Mouse (Mus musculus) heart, embryonic 16.5 days (tissue): Measurements from ENCODE around the gene Llcfc1. TPM values are rescaled to one million over a fixed set of nuclear protein-coding genes. Genes with fewer than 3 reads are reported as not detected.

Source experiments
- ATAC-seq: fragments of 200-750 bp; cut with Nextera tagmentation; replicated peaks from 2 replicates; pipeline ENCODE4 v1.8.0; 2017; ENCODE audit warnings: moderate number of reproducible peaks; ENCODE audit not compliant: insufficient read depth, low FRiP score; ENCODE audit errors: extremely low read depth
- H3K27ac ChIP-seq: fragments of 300-500 bp; sonication (generic); 2 replicates; pipeline ENCODE4 v1.5.1; 2014; ENCODE audit warnings: mild to moderate bottlenecking, low read length, control low read depth, moderate library complexity
- H3K27me3 ChIP-seq: fragments of 300-500 bp; sonication (generic); 2 replicates; pipeline ENCODE4 v1.6.1; 2014; ENCODE audit warnings: low read length, mixed read lengths; ENCODE audit not compliant: control insufficient read depth, insufficient read depth
- H3K36me3 ChIP-seq: fragments of 300-500 bp; sonication (generic); 2 replicates; pipeline ENCODE4 v1.6.1; 2014; ENCODE audit not compliant: control insufficient read depth, insufficient read depth
- H3K4me1 ChIP-seq: fragments of 300-500 bp; sonication (generic); 2 replicates; pipeline ENCODE4 v1.6.1; 2014; ENCODE audit warnings: low read length, mixed read lengths; ENCODE audit not compliant: control insufficient read depth, insufficient read depth
- H3K4me2 ChIP-seq: fragments of 300-500 bp; sonication (generic); 2 replicates; pipeline ENCODE4 v1.6.1; 2014; ENCODE audit warnings: low read depth, mild to moderate bottlenecking, control low read depth, low read length
- H3K4me3 ChIP-seq: fragments of 300-500 bp; sonication (generic); 2 replicates; pipeline ENCODE4 v1.5.1; 2014; ENCODE audit warnings: mild to moderate bottlenecking, control low read depth, low read length
- H3K9ac ChIP-seq: fragments of 300-500 bp; sonication (generic); 2 replicates; pipeline ENCODE4 v1.6.1; 2014; ENCODE audit warnings: low read length, control low read depth
- H3K9me3 ChIP-seq: fragments of 300-500 bp; sonication (generic); replicated peaks from 2 replicates; pipeline ENCODE4 v1.6.1; 2016; ENCODE audit warnings: low read length; ENCODE audit not compliant: control insufficient read depth
- WGBS: fragments of 180-500 bp; shearing (Covaris S2); extraction: QIAGEN DNeasy Blood & Tissue Kit; methylation state at CpG from one replicate; pipeline ENCODE4 v1.1.7; 2014; 5-methylcytosine and 5-hydroxymethylcytosine counted together
- polyA plus RNA-seq: library from polyadenylated mRNA; unstranded; fragments of >200 nt; fragmentation: Nextera tagmentation; extraction: Ambion mirVana; gene quantifications from 2 replicates; pipeline ENCODE4 v1.2.1, GENCODE M21; 2015

Llcfc1 gene
- polyA plus RNA-seq, 1 experiment from 2014 or later = not detected

DNA sequence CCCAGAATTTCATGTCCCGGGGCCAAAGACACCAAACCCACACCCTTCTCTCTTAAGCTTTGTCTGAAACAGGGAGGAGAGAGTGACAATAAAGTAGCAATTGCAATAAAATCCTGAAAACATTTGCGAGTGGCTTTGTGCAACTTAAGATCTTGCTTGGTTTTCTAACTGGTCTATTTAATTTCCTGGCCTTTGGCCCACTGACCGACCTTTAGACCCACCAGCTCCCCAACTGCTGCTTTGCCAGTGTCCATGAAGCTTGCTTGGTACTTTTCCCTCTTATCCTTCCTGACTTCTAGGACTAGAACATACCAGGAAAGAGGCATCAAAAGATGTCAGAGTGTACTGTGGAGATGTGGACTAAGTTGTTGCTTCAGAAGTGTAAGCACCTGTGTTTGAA lies 1.4 kb downstream of the Llcfc1 start:
- H3K27me3 ChIP-seq = no peaks in the 10 kb centered on the region

DNA sequence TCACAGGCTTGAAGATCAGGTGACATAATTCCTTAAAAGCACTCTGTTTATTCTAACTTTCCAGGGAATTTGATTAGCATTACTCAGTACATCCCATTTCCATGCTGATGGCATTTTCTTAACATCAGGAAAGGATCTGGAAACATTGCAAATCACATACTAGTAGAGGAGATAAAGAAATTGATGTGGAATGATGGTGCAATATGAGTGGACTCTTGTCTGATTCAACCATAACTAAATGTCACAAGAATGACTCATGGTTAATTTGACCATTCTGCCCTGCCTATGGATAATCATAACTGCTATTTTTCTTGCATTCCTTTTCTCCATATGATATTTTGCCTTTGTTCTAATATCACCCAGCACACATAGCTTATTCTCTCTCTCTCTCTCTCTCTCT lies 8.0 kb downstream of the Llcfc1 start:
- Histone ChIP-seq H3K9me3 (no peaks in the 10 kb centered on the region), H3K4me3 (no peak overlapping the region), H3K27ac (no peak overlapping the region), H3K4me1 (no peaks in the 10 kb centered on the region), H3K36me3 (no peaks in the 10 kb centered on the region), H3K27me3 (no peaks in the 10 kb centered on the region), H3K9ac (no peak overlapping the region), H3K4me2 (no peak overlapping the region)
- ATAC-seq = no peak

More for the DNA sequence above, 1.4 kb downstream of the Llcfc1 start:
- Histone ChIP-seq H3K27ac (no peak overlapping the region), H3K4me2 (no peak overlapping the region), H3K4me3 (no peak overlapping the region), H3K4me1 (no peaks in the 10 kb centered on the region), H3K9me3 (no peaks in the 10 kb centered on the region), H3K9ac (no peak overlapping the region), H3K36me3 (no peaks in the 10 kb centered on the region)
- no peak for ATAC-seq
- WGBS = 76% methylated on average over 3 of the region's 3 CpGs

DNA sequence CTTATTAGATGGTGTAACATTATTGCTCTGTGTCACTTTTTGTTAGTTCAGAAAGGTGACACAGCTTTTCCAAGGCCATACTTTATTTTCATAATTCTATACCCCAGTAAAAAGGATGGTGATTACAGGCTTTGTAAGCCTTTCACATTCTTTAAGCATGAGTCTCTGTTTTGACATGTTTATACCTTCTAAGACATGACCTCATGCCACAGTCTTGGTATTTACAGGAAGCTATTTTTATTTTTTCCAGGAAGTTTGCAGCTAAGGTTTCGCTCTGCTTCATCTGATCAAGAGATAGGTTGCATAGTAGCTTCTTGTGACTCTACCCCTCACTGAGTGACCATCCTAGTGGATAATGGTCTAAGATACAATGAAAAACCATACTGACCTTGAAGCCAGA lies 10.2 kb downstream of the Llcfc1 start:
- no peaks in the 10 kb centered on the region for H3K9me3 ChIP-seq
- 69% methylated on average over 1 of the region's 1 CpGs for WGBS
- H3K27me3 ChIP-seq = no peaks in the 10 kb centered on the region
- no peaks in the 10 kb centered on the region for H3K36me3 ChIP-seq
- H3K9ac ChIP-seq = no peak overlapping the region
- no peak for ATAC-seq
- no peaks in the 10 kb centered on the region for H3K4me1 ChIP-seq
- no peak overlapping the region for H3K4me2 ChIP-seq
- H3K27ac ChIP-seq = no peak overlapping the region
- no peak overlapping the region for H3K4me3 ChIP-seq

DNA sequence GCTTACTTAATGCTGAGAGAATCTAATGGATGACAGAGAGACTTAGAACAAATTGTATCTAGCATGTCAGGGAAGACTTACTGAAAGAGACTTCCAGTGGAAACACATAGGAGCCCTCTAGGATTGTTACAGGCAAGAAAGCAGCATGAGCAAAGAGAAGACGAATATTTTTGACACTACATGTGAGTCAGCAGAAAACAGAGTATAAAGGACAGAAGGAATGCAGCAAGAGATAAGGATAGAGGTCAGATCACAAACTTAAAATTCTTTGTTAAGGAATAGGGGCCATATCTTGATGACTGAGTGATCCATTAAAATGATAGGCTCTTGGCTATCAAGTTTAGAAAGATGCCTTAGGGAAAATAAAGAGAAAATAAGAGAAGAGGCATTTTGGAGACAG lies 17.0 kb downstream of the Llcfc1 start:
- ATAC-seq = no peak
- no peaks in the 10 kb centered on the region for H3K27me3 ChIP-seq
- no peaks in the 10 kb centered on the region for H3K9me3 ChIP-seq
- H3K4me3 ChIP-seq = no peak overlapping the region
- H3K9ac ChIP-seq = no peak overlapping the region
- no peak overlapping the region for H3K4me2 ChIP-seq
- H3K36me3 ChIP-seq = no peaks in the 10 kb centered on the region
- H3K27ac ChIP-seq = no peak overlapping the region
- no peaks in the 10 kb centered on the region for H3K4me1 ChIP-seq
- WGBS = 57% methylated on average over 1 of the region's 1 CpGs

DNA sequence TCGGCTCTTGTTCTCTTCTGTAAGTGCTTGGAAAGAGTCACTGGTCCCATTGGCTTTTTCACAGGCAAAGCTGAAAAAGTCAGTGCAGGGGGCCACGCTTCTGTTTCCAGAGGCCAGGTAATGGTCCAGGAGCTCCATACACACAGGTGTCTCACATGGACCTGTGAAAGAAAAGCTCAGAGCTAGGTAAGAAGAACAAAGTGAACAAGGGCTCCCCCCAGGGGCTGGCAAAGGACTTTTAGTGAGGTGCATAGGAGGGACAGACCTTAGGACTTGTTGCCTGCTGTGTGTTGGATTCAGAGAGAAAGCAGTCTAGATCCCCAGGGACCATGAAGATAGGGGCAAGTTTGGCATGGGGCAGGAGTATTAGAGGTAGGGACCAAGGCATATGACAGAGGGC lies 18.7 kb downstream of the Llcfc1 start:
- WGBS = 75% methylated on average over 2 of the region's 2 CpGs

DNA sequence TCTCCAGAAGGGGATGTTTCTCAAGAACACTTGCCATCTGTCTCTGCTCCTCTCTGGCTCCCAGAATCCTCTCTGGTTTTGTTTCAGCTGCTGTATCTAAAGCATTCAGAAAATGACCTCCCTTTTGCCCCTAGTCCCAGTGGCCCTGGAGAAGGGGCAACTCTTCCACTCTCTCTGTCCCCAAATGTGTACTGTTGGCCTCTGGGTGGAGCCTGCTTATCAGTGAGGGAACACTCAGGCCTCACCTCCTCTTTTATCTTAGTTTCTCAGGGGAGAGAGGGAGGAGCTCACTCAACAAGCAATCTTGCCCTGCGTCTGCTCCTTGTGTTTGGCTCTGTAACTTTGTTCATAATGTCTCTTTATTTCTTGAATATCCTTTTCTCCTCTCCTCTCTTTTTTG lies 19.9 kb downstream of the Llcfc1 start, which contains the start of gene Kel:
Gene Kel (minus strand): TSS at position 217 of the 400 bp plus-strand sequence.
- Histone ChIP-seq H3K27ac (no peak within 1 kb of the TSS), H3K4me3 (no peak within 1 kb of the TSS), H3K4me2 (no peak within 1 kb of the TSS)

More for the DNA sequence above, 18.7 kb downstream of the Llcfc1 start:
- Histone ChIP-seq H3K9me3 (no peaks in the 10 kb centered on the region), H3K27ac (no peak overlapping the region), H3K9ac (no peak overlapping the region), H3K36me3 (no peaks in the 10 kb centered on the region), H3K4me3 (no peak overlapping the region), H3K4me1 (no peaks in the 10 kb centered on the region), H3K4me2 (no peak overlapping the region), H3K27me3 (no peaks in the 10 kb centered on the region)
- no peak for ATAC-seq

DNA sequence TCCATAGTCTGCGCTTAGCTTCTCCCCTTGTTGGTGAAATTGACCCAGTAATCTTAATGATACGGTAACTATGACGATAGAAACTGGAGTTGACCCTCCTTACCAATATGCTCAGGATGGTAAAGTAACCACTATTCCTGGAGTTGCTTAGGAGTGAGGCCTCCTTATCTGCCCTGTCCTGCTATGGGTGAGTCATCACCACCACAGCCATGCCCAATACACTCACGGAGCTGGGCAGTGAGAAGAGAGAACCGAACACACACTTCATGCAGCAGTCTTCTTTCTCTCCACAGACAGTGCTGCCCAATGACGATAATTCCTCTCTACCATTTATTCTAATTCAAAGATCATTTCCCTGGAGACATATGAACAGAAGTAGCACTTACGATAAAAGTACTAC lies 22.0 kb downstream of the Llcfc1 start:
- no peak for ATAC-seq
- Histone ChIP-seq H3K36me3 (no peaks in the 10 kb centered on the region), H3K4me2 (no peak overlapping the region), H3K27ac (no peak overlapping the region), H3K4me3 (no peak overlapping the region), H3K9me3 (no peaks in the 10 kb centered on the region), H3K4me1 (no peaks in the 10 kb centered on the region), H3K27me3 (no peaks in the 10 kb centered on the region), H3K9ac (no peak overlapping the region)
- WGBS = 79% methylated on average over 7 of the region's 7 CpGs

More for the DNA sequence above, 19.9 kb downstream of the Llcfc1 start, which contains the start of gene Kel:
- no peaks in the 10 kb centered on the region for H3K36me3 ChIP-seq
- no peak for ATAC-seq
- no peaks in the 10 kb centered on the region for H3K4me1 ChIP-seq
- H3K9ac ChIP-seq = no peak within 1 kb of the TSS
- 20% methylated on average over 1 of the region's 1 CpGs for WGBS
- H3K27me3 ChIP-seq = no peaks in the 10 kb centered on the region
- no peaks in the 10 kb centered on the region for H3K9me3 ChIP-seq

DNA sequence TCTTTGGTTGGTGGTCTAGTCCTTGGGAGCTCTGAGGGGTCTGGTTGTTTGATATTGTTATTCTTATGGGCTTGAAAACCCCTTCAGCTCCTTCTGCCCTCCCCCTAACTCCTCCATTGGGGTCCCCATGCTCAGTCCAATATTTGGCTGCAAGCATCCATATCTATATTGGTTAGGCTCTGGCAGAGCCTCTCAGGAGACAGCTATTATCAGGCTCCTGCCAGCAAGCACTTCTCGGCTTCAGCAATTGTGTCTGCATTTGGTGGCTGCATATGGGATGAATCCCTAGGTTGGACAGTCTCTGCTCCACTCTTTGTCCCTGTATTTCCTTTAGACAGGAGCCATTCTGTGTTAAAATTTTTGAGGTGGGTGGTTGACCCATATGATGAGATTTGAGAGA lies 26.1 kb downstream of the Llcfc1 start:
- H3K9me3 ChIP-seq = no peaks in the 10 kb centered on the region
- WGBS = 56% methylated on average over 1 of the region's 1 CpGs
- no peak overlapping the region for H3K4me2 ChIP-seq
- H3K36me3 ChIP-seq = no peaks in the 10 kb centered on the region
- no peak overlapping the region for H3K27ac ChIP-seq
- no peak for ATAC-seq
- H3K9ac ChIP-seq = no peak overlapping the region
- no peaks in the 10 kb centered on the region for H3K4me1 ChIP-seq
- H3K4me3 ChIP-seq = no peak overlapping the region
- no peaks in the 10 kb centered on the region for H3K27me3 ChIP-seq

DNA sequence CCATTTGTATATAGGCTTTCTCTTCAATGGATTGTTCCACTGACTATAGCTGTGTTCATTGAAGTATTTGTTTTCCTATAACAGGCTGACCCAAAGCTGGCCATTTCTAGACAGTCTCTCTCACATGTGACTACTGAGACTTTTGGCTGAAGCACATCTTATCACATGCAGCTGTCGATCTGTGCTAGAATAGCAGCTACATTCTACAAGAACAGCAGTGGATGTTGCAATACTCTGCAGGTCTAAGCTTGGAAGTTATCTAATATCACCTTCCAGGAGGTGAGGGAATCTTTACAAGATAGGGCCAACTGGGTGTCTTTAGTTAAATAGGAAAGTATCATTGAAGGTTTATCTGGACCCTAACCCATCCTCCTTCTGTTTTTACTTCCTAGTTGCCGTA lies 37.2 kb downstream of the Llcfc1 start:
- WGBS = 69% methylated on average over 2 of the region's 2 CpGs
- H3K4me2 ChIP-seq = no peak overlapping the region
- H3K27me3 ChIP-seq = no peaks in the 10 kb centered on the region
- H3K9ac ChIP-seq = no peak overlapping the region
- H3K4me3 ChIP-seq = no peak overlapping the region
- no peak overlapping the region for H3K27ac ChIP-seq
- H3K9me3 ChIP-seq = no peaks in the 10 kb centered on the region
- no peak for ATAC-seq
- no peaks in the 10 kb centered on the region for H3K36me3 ChIP-seq
- H3K4me1 ChIP-seq = no peaks in the 10 kb centered on the region
